Mouse (Mus musculus): ENCODE measurements around the gene Gchfr. TPM values are rescaled to one million over a fixed set of nuclear protein-coding genes. Genes with fewer than 3 reads are reported as not detected.

Gchfr gene
- polyA plus RNA-seq, 1 experiment from 2014 or later = 81.3 TPM

DNA sequence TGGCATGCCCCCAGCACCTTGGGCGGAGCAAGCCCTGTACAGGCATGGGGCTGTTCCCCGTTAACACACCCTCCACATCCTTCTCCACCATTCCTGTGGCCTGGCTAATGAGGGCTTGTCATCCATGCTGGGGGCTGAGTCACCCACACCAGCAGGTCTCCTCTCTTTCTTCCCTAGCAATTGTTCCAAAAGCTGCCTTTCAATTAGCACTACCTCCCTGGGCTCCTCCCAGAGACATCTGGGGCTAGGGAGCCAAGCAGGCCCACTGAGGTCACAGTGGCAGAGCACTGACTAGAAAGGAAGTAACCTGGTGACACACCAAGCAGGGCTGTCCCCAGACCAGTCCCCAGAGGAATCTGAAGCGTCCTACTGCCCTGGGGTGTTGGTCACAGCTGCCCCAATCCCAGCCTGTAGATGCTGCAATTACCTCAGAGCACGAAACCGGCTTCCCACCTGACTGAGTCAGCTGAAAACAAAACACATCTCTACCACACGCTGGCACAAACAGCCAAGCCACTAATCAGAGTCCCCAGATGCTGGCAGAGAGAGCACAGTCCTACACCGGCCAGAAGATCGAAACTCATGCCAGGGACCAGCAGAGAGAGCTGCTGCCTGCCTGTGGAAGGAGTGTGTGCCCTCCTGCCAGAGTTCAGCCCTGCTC is 6.5 kb downstream of the Gchfr start, which contains the start of gene Gm14137:
Gene Gm14137, plus strand, starts transcription at position 519 of the 661 bp plus-strand sequence.
- ATAC-seq (ENCODE audit: insufficient read depth) = no peak
- peaks cover 8% of the 10 kb centered on the region for H3K27me3 ChIP-seq
- 0 out of 2 replicates have a peak, but pooled peaks cover 16% of the 10 kb centered on the region for H3K36me3 ChIP-seq (replicated peaks)
- H3K4me3 ChIP-seq (replicated peaks) = no peak within 1 kb of the TSS
- H3K27ac ChIP-seq (replicated peaks) = no peak within 1 kb of the TSS
- peaks cover 29% of the 10 kb centered on the region for H3K4me1 ChIP-seq (replicated peaks)
- 58% methylated on average over 8 of the region's 8 CpGs for WGBS (ENCODE audit: insufficient replicate concordance)
- H3K9me3 ChIP-seq (replicated peaks) = no peaks in the 10 kb centered on the region
- H3K9ac ChIP-seq = no peak within 1 kb of the TSS
- H3K4me2 ChIP-seq = peak within 1 kb of the TSS; percentile 44; the same call in 1 of the 2 replicates

DNA sequence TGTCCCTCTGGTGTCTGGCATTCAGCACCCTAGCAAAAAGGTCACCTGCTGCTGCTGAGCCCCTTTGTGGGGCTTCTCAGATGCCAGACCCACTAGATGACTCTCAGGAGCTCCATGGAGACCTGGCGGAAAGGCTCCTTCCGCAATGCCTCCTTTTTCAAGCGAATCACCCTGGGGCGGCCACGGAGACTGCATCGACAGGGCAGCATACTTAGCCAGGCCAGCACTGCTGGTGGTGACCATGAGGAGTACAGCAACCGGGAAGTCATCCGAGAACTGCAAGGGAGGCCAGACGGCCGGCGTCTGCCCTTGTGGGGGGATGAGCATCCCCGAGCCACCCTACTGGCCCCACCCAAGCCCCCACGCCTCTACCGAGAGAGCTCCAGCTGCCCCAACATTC is 7.3 kb downstream of the Gchfr start:
- no peak overlapping the region for H3K9ac ChIP-seq
- 0 out of 2 replicates have a peak, but pooled peaks cover 16% of the 10 kb centered on the region for H3K36me3 ChIP-seq (replicated peaks)
- H3K9me3 ChIP-seq (replicated peaks) = no peaks in the 10 kb centered on the region
- H3K27me3 ChIP-seq = peaks cover under 1% of the 10 kb centered on the region; the same call in 1 of the 2 replicates
- no peak overlapping the region for H3K27ac ChIP-seq (replicated peaks)
- no peak for ATAC-seq (ENCODE audit: insufficient read depth)
- no peak overlapping the region for H3K4me3 ChIP-seq (replicated peaks)
- WGBS (ENCODE audit: insufficient replicate concordance) = 75% methylated on average over 14 of the region's 14 CpGs
- peaks cover 26% of the 10 kb centered on the region for H3K4me1 ChIP-seq (replicated peaks)
- no peak overlapping the region for H3K4me2 ChIP-seq

DNA sequence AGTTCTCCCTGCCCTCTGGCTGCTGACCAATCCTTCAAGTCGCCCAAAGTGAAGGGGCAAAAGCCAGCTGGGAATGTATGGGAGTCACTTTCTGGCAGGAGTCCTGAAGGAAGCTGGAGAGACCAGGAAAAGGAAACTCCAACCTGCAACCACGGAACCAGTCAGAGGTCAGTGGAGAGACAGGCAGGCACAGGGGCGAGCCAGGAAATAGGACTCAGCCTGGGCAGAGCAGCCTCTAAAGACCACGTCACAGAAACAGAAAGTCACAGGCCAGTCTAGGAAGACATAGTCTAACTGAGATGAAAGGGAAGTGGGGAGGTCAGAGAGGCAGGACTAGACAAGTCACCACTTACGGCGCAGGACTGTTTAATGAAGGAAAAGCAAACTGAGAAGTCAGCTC is 8.0 kb downstream of the Gchfr start:
- H3K36me3 ChIP-seq (replicated peaks) = 0 out of 2 replicates have a peak, but pooled peaks cover 20% of the 10 kb centered on the region
- no peak overlapping the region for H3K9ac ChIP-seq
- H3K27me3 ChIP-seq = no peaks in the 10 kb centered on the region
- no peak overlapping the region for H3K4me2 ChIP-seq
- WGBS (ENCODE audit: insufficient replicate concordance) = 51% methylated on average over 6 of the region's 6 CpGs
- H3K4me3 ChIP-seq (replicated peaks) = no peak overlapping the region
- H3K27ac ChIP-seq (replicated peaks) = no peak overlapping the region; the same call in 1 of the 2 replicates
- peaks cover 26% of the 10 kb centered on the region for H3K4me1 ChIP-seq (replicated peaks)
- H3K9me3 ChIP-seq (replicated peaks) = no peaks in the 10 kb centered on the region
- ATAC-seq (ENCODE audit: insufficient read depth) = no peak

DNA sequence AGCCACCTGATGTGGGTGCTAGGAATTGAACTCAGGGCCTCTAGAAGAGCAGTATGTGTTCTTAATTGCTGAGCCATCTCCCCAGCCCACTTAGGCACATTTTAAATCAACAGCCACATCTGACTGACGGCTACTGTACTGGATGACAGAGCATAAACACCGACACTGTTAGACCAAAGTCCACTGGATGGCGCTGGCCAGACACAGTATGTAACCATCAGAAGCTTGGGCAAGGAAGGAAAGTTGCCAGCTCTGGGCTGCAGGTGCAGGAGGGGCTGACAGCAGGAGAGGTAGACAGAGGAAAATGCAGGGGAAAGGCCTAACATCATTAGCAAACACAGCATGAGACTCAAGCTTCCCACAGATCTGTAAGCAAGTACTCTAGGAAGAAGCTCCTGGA is 9.2 kb downstream of the Gchfr start:
- H3K36me3 ChIP-seq (replicated peaks) = 0 out of 2 replicates have a peak, but pooled peaks cover 19% of the 10 kb centered on the region
- no peak overlapping the region for H3K4me2 ChIP-seq
- H3K4me1 ChIP-seq (replicated peaks) = peaks cover 26% of the 10 kb centered on the region
- H3K9me3 ChIP-seq (replicated peaks) = no peaks in the 10 kb centered on the region
- WGBS (ENCODE audit: insufficient replicate concordance) = 50% methylated on average over 3 of the region's 3 CpGs
- H3K9ac ChIP-seq = no peak overlapping the region
- ATAC-seq (ENCODE audit: insufficient read depth) = no peak
- H3K27ac ChIP-seq (replicated peaks) = no peak overlapping the region
- no peak overlapping the region for H3K4me3 ChIP-seq (replicated peaks)
- H3K27me3 ChIP-seq = no peaks in the 10 kb centered on the region

DNA sequence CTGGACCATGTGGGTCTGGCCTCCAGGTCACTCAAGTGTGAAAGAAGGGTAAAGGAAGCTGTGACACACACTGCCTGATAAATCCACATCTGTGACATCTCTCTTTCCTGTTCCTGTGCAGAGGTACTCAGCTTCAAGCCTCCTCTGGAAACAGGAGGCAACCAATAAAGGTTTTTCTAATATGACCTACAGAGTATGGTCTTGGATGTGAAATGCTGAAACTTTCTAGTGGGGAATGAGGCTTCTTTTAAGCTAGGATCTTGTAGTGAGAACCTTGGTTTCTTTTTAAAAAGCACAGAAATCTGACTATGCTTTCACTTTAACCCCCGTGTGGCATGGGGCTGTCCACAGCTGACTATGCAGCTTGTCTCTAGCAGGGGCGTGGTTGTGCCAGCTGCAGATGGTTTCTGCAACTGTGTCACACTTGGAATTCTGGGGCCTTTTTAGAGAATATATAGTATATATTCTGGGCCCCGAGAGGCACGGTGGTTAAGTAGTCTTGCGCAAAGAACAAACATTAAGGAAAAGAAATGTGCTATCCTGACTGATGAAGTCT is 9.9 kb downstream of the Gchfr start:
- Histone ChIP-seq H3K4me2 (no peak overlapping the region), H3K27me3 (no peaks in the 10 kb centered on the region), H3K9ac (no peak overlapping the region), H3K9me3 (replicated peaks) (no peaks in the 10 kb centered on the region), H3K36me3 (replicated peaks) (0 out of 2 replicates have a peak, but pooled peaks cover 13% of the 10 kb centered on the region), H3K4me3 (replicated peaks) (no peak overlapping the region), H3K27ac (replicated peaks) (no peak overlapping the region), H3K4me1 (replicated peaks) (peaks cover 19% of the 10 kb centered on the region)
- WGBS (ENCODE audit: insufficient replicate concordance) = 74% methylated on average over 5 of the region's 5 CpGs
- no peak for ATAC-seq (ENCODE audit: insufficient read depth)

DNA sequence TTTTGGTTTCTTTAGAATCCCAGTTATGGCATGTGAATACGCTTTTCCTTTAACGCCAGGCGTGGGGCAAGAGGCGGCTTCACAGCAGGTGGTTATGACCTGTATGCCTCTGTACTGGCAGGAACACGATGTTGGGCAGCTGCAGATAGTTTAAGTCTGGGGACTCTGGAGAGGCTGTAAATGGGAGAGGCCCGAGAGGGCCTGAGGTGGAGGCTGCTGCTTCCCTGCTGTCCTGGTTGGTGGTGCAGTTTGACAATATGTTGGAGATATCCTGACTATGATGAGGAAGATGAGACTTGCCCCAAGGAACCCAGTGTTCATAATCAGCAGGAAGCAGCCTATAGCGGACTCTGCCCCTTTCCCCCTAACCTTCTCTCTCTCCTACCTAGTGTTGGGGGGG is 15.3 kb downstream of the Gchfr start:
- ATAC-seq (ENCODE audit: insufficient read depth) = no peak
- no peak overlapping the region for H3K4me2 ChIP-seq
- no peak overlapping the region for H3K9ac ChIP-seq
- H3K36me3 ChIP-seq (replicated peaks) = peaks cover 37% of the 10 kb centered on the region
- H3K27me3 ChIP-seq = no peaks in the 10 kb centered on the region
- no peak overlapping the region for H3K4me3 ChIP-seq (replicated peaks)
- H3K27ac ChIP-seq (replicated peaks) = no peak overlapping the region
- WGBS (ENCODE audit: insufficient replicate concordance) = 69% methylated on average over 7 of the region's 7 CpGs
- H3K9me3 ChIP-seq (replicated peaks) = no peaks in the 10 kb centered on the region
- no peaks in the 10 kb centered on the region for H3K4me1 ChIP-seq (replicated peaks)

DNA sequence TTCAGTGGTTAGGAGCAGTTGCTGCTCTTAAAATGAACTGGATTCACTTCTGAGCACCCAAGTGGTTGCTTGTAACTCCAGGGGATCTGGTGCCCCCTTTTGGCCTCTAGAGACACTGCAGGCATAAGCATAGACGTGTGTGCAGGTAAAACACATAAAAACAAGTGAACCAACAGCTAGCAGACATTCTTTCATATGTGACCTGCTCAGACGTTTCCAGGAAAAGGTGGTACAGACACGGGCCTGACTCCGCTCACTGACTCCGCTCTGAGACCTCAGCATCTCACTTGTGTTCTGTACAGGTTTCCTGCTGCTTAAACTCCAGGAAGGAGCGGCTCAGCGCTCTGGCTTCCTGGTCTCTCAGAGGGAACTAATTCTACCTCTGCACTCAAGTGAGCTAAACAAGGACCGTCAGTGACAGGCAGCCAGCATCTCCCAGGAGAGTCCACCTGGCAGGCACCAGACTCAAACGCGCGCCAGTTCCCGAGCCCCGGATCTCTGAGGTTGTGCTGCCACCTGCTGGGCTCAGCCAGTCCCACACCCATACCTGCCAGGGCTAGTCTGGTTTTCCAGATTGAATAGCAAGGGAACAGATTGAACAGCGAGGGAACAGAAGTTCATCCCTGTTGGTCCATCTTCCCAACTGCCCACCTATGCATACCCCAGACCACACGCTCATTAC is 21.6 kb downstream of the Gchfr start:
- Histone ChIP-seq H3K4me1 (replicated peaks) (peaks cover 8% of the 10 kb centered on the region), H3K36me3 (replicated peaks) (peaks cover 10% of the 10 kb centered on the region), H3K4me2 (peak overlapping the region; percentile 87), H3K27me3 (no peaks in the 10 kb centered on the region), H3K9ac (peak overlapping the region; percentile 49), H3K27ac (replicated peaks) (0 out of 2 replicates have a peak overlapping the region, but pooled peaks have one; percentile 15), H3K9me3 (replicated peaks) (no peaks in the 10 kb centered on the region), H3K4me3 (replicated peaks) (peak overlapping the region; percentile 54)
- WGBS (ENCODE audit: insufficient replicate concordance) = 5% methylated on average over 15 of the region's 15 CpGs
- peak; percentile 90 for ATAC-seq (ENCODE audit: insufficient read depth)

DNA sequence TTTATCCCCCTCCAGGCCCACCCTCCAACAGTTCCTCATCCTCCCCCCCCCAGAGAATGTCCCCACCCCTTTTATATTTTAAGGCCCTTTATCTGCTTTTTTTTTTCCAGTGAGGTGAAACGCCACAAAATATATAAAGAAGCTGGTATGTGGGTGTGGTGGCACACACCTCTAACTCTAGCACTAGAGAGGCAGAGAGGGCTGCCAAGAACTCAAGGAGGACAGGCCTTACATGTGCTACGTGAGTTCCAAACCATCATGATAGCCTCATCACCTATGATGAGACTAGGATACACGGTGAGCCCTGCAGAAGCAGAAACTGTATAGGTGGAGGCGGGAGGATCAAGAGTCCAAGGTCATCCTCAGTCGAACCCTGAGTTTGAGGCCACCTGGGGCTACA is 23.4 kb downstream of the Gchfr start:
- Histone ChIP-seq H3K4me3 (replicated peaks) (no peak overlapping the region), H3K9me3 (replicated peaks) (no peaks in the 10 kb centered on the region), H3K27me3 (no peaks in the 10 kb centered on the region), H3K9ac (no peak overlapping the region), H3K36me3 (replicated peaks) (no peaks in the 10 kb centered on the region), H3K27ac (replicated peaks) (no peak overlapping the region), H3K4me1 (replicated peaks) (peaks cover 8% of the 10 kb centered on the region), H3K4me2 (no peak overlapping the region)
- 59% methylated on average over 5 of the region's 5 CpGs for WGBS (ENCODE audit: insufficient replicate concordance)
- no peak for ATAC-seq (ENCODE audit: insufficient read depth)

DNA sequence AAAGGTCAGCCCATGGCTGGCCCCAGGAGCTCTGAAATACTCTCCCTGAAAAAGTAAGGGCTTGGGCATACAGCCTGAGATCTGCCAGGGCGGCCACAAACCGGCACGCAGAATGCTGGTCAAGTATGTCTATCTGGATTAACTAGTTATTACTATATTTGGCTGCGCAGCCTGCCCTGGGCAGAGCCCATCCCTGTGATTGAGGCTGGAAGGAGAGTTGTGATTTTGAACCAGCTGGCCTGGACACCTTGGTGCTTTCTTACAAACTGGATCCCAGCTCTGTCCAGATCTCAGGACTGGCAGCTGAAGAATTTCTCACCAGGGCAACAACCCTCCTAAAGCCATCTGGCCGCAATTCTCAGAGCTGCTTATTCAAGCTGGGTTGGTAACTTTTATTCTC is 26.6 kb downstream of the Gchfr start:
- no peak overlapping the region for H3K4me3 ChIP-seq (replicated peaks)
- no peak overlapping the region for H3K4me2 ChIP-seq
- H3K4me1 ChIP-seq (replicated peaks) = peaks cover 12% of the 10 kb centered on the region
- no peak for ATAC-seq (ENCODE audit: insufficient read depth)
- H3K27ac ChIP-seq (replicated peaks) = no peak overlapping the region
- no peaks in the 10 kb centered on the region for H3K36me3 ChIP-seq (replicated peaks)
- H3K9ac ChIP-seq = no peak overlapping the region
- H3K9me3 ChIP-seq (replicated peaks) = no peaks in the 10 kb centered on the region
- H3K27me3 ChIP-seq = no peaks in the 10 kb centered on the region
- 68% methylated on average over 5 of the region's 5 CpGs for WGBS (ENCODE audit: insufficient replicate concordance)

DNA sequence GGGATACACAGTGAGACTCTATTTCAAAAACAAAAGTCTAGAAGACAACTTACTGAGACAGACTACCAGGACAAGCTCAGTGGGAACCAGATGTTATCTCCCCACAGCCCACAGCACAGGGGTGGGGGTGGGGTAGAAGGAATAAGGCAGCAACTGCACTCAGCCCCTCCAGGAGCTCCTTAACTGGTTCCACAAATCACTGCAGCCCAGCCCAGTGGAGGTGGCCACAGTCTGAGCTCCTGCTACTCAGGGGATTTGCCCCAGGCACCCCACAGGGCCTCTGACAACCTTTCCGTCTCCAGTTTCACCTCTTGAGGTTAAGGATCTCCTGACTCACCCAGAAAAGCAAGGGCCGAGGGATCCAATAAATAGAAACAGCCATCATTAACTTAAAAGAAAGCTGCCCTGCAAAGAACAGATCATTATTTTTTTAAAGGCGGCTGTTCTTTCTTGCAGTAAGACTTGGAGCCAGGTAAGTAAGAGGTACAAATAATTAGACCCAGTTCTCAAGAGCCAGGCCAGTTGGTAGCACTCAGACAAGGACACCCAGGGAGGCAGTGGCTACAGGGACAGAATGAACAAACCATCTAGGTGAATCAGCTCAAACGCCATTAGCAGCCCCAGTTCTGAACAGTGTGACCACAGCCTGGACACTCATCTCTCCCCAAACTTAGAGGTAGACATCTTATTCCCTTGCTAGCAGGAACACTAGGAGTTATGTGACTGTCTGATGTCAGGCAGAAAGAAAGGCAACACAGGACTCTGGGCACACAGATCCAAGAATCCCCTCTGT is 28.9 kb downstream of the Gchfr start:
- 62% methylated on average over 4 of the region's 4 CpGs for WGBS (ENCODE audit: insufficient replicate concordance)
- H3K27me3 ChIP-seq = no peaks in the 10 kb centered on the region
- no peak overlapping the region for H3K4me2 ChIP-seq
- no peak overlapping the region for H3K9ac ChIP-seq
- no peak overlapping the region for H3K4me3 ChIP-seq (replicated peaks)
- no peak for ATAC-seq (ENCODE audit: insufficient read depth)
- H3K4me1 ChIP-seq (replicated peaks) = peaks cover 10% of the 10 kb centered on the region; the same call in 1 of the 2 replicates
- H3K9me3 ChIP-seq (replicated peaks) = no peaks in the 10 kb centered on the region
- no peak overlapping the region for H3K27ac ChIP-seq (replicated peaks)
- H3K36me3 ChIP-seq (replicated peaks) = no peaks in the 10 kb centered on the region

DNA sequence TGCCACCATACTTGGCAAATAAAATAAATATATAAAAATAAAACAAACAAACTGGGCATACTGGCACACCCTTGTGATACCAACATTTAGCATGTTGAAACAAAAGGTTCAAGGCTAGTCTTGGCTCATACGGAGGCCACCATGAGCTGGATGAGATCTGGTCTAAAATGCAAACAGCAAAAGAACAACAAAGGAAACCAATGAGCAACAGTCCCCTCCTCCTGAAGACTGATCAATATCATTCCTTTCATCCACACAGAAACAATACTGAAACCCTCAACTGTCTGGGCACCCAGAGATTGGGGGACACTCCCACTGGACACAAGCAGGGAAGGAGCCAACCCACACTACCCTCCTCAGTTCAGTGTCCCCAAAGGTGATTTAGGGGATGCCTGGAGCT is 29.9 kb downstream of the Gchfr start:
- Histone ChIP-seq H3K4me1 (replicated peaks) (peaks cover 10% of the 10 kb centered on the region; the same call in 1 of the 2 replicates), H3K36me3 (replicated peaks) (no peaks in the 10 kb centered on the region), H3K9me3 (replicated peaks) (no peaks in the 10 kb centered on the region), H3K4me2 (no peak overlapping the region), H3K27ac (replicated peaks) (no peak overlapping the region), H3K9ac (no peak overlapping the region), H3K27me3 (no peaks in the 10 kb centered on the region), H3K4me3 (replicated peaks) (no peak overlapping the region)
- whole genome bisulfite sequencing (ENCODE audit: insufficient replicate concordance) = 70% methylated on average over 1 of the region's 1 CpGs
- ATAC-seq (ENCODE audit: insufficient read depth) = no peak
